Mouse (Mus musculus): Measurements from ENCODE around the gene Fnbp4. TPM values are rescaled to one million over a fixed set of nuclear protein-coding genes. Genes with fewer than 3 reads are reported as not detected.

Gene Fnbp4
- 53.2 and 53.4 TPM in 2 replicates for polyA plus RNA-seq (2015; fragmentation: Nextera tagmentation; extraction: Ambion mirVana)

GRCm38 (mm10) chr2:90745053-90745678, at the start of gene Fnbp4:
Gene Fnbp4, plus strand, starts transcription at chr2:90745370.
- peaks cover 29% of the 10 kb centered on the region for H3K4me1 ChIP-seq
- H3K9ac ChIP-seq, result peak within 1 kb of the TSS; percentile 93
- no peaks in the 10 kb centered on the region for H3K9me3 ChIP-seq
- H3K36me3 ChIP-seq, result peaks cover 22% of the 10 kb centered on the region
- peak; percentile 97 for ATAC-seq (ENCODE audit: extremely low read depth, insufficient number of reproducible peaks, low FRiP score, low TSS enrichment)
- peak within 1 kb of the TSS; percentile 90 for H3K4me3 ChIP-seq
- no peaks in the 10 kb centered on the region for H3K27me3 ChIP-seq (replicated peaks)
- peak within 1 kb of the TSS; percentile 99 for H3K27ac ChIP-seq (replicated peaks)
- H3K4me2 ChIP-seq, result peak within 1 kb of the TSS; percentile 89
- WGBS, result 0% methylated on average over 44 of the region's 44 CpGs

GRCm38 (mm10) chr2:90700943-90701342, 44.2 kb upstream of the Fnbp4 start:
- H3K4me3 ChIP-seq, result no peak overlapping the region
- 87% methylated on average over 4 of the region's 4 CpGs for WGBS
- no peaks in the 10 kb centered on the region for H3K27me3 ChIP-seq (replicated peaks)
- no peaks in the 10 kb centered on the region for H3K4me1 ChIP-seq
- no peak overlapping the region for H3K9ac ChIP-seq
- H3K27ac ChIP-seq (replicated peaks), result no peak overlapping the region
- H3K36me3 ChIP-seq, result peaks cover 96% of the 10 kb centered on the region
- H3K9me3 ChIP-seq, result no peaks in the 10 kb centered on the region
- ATAC-seq (ENCODE audit: extremely low read depth, insufficient number of reproducible peaks, low FRiP score, low TSS enrichment), result no peak
- no peak overlapping the region for H3K4me2 ChIP-seq

- H3K27ac ChIP-seq (replicated peaks), result no peak overlapping the region
- no peaks in the 10 kb centered on the region for H3K27me3 ChIP-seq (replicated peaks)
- H3K4me3 ChIP-seq, result no peak overlapping the region
- H3K9ac ChIP-seq, result no peak overlapping the region
- no peak for ATAC-seq (ENCODE audit: extremely low read depth, insufficient number of reproducible peaks, low FRiP score, low TSS enrichment)
- peaks cover 95% of the 10 kb centered on the region for H3K36me3 ChIP-seq
- 96% methylated on average over 1 of the region's 1 CpGs for WGBS
- no peaks in the 10 kb centered on the region for H3K9me3 ChIP-seq
- H3K4me1 ChIP-seq, result no peaks in the 10 kb centered on the region
- no peak overlapping the region for H3K4me2 ChIP-seq
These were observed 36.6 kb upstream of the Fnbp4 start for GRCm38 (mm10) chr2:90708548-90708947.

GRCm38 (mm10) chr2:90715555-90716092, 29.5 kb upstream of the Fnbp4 start:
- WGBS, result 67% methylated on average over 7 of the region's 7 CpGs
- ATAC-seq (ENCODE audit: extremely low read depth, insufficient number of reproducible peaks, low FRiP score, low TSS enrichment), result peak; percentile 83

GRCm38 (mm10) chr2:90717366-90717765, 27.8 kb upstream of the Fnbp4 start:
- H3K9me3 ChIP-seq, result no peaks in the 10 kb centered on the region
- ATAC-seq (ENCODE audit: extremely low read depth, insufficient number of reproducible peaks, low FRiP score, low TSS enrichment), result no peak
- H3K4me1 ChIP-seq, result no peaks in the 10 kb centered on the region
- WGBS, result 92% methylated on average over 4 of the region's 4 CpGs
- no peaks in the 10 kb centered on the region for H3K27me3 ChIP-seq (replicated peaks)
- no peak overlapping the region for H3K4me2 ChIP-seq
- peaks cover 93% of the 10 kb centered on the region for H3K36me3 ChIP-seq
- no peak overlapping the region for H3K9ac ChIP-seq
- H3K4me3 ChIP-seq, result no peak overlapping the region
- no peak overlapping the region for H3K27ac ChIP-seq (replicated peaks)

More at GRCm38 (mm10) chr2:90715555-90716092, 29.5 kb upstream of the Fnbp4 start:
- H3K9me3 ChIP-seq, result no peaks in the 10 kb centered on the region
- no peak overlapping the region for H3K4me3 ChIP-seq
- H3K4me1 ChIP-seq, result no peaks in the 10 kb centered on the region
- H3K4me2 ChIP-seq, result no peak overlapping the region
- peaks cover 94% of the 10 kb centered on the region for H3K36me3 ChIP-seq
- peak overlapping the region; percentile 42; the same call in 1 of the 2 replicates for H3K27ac ChIP-seq (replicated peaks)
- no peak overlapping the region for H3K9ac ChIP-seq
- no peaks in the 10 kb centered on the region for H3K27me3 ChIP-seq (replicated peaks)

GRCm38 (mm10) chr2:90717948-90718347, 27.2 kb upstream of the Fnbp4 start:
- H3K4me3 ChIP-seq, result no peak overlapping the region
- ATAC-seq (ENCODE audit: extremely low read depth, insufficient number of reproducible peaks, low FRiP score, low TSS enrichment), result no peak
- no peaks in the 10 kb centered on the region for H3K9me3 ChIP-seq
- H3K9ac ChIP-seq, result no peak overlapping the region
- 96% methylated on average over 5 of the region's 5 CpGs for WGBS
- no peaks in the 10 kb centered on the region for H3K27me3 ChIP-seq (replicated peaks)
- H3K4me2 ChIP-seq, result no peak overlapping the region
- H3K4me1 ChIP-seq, result no peaks in the 10 kb centered on the region
- H3K36me3 ChIP-seq, result peaks cover 93% of the 10 kb centered on the region
- H3K27ac ChIP-seq (replicated peaks), result no peak overlapping the region

- Histone ChIP-seq H3K36me3 (peaks cover 97% of the 10 kb centered on the region), H3K4me2 (no peak overlapping the region), H3K4me1 (no peaks in the 10 kb centered on the region), H3K9me3 (no peaks in the 10 kb centered on the region), H3K27me3 (replicated peaks) (no peaks in the 10 kb centered on the region), H3K9ac (no peak overlapping the region), H3K4me3 (no peak overlapping the region), H3K27ac (replicated peaks) (no peak overlapping the region)
- no peak for ATAC-seq (ENCODE audit: extremely low read depth, insufficient number of reproducible peaks, low FRiP score, low TSS enrichment)
- WGBS, result 93% methylated on average over 3 of the region's 3 CpGs
These were observed 18.4 kb upstream of the Fnbp4 start for GRCm38 (mm10) chr2:90726818-90727217.

- Histone ChIP-seq H3K36me3 (peaks cover 76% of the 10 kb centered on the region), H3K4me1 (no peaks in the 10 kb centered on the region)
- WGBS, result 90% methylated on average over 11 of the region's 11 CpGs
These were observed 9.8 kb upstream of the Fnbp4 start for GRCm38 (mm10) chr2:90735326-90735725.

GRCm38 (mm10) chr2:90738801-90739200, 6.4 kb upstream of the Fnbp4 start:
- no peak overlapping the region for H3K27ac ChIP-seq (replicated peaks)
- H3K4me1 ChIP-seq, result no peaks in the 10 kb centered on the region
- H3K4me2 ChIP-seq, result no peak overlapping the region
- H3K4me3 ChIP-seq, result no peak overlapping the region
- ATAC-seq (ENCODE audit: extremely low read depth, insufficient number of reproducible peaks, low FRiP score, low TSS enrichment), result no peak
- no peak overlapping the region for H3K9ac ChIP-seq
- no peaks in the 10 kb centered on the region for H3K9me3 ChIP-seq
- H3K36me3 ChIP-seq, result peaks cover 42% of the 10 kb centered on the region
- 86% methylated on average over 3 of the region's 3 CpGs for WGBS
- H3K27me3 ChIP-seq (replicated peaks), result no peaks in the 10 kb centered on the region

More at GRCm38 (mm10) chr2:90735326-90735725, 9.8 kb upstream of the Fnbp4 start:
- no peak overlapping the region for H3K4me3 ChIP-seq
- H3K9me3 ChIP-seq, result no peaks in the 10 kb centered on the region
- ATAC-seq (ENCODE audit: extremely low read depth, insufficient number of reproducible peaks, low FRiP score, low TSS enrichment), result no peak
- no peak overlapping the region for H3K9ac ChIP-seq
- H3K27me3 ChIP-seq (replicated peaks), result no peaks in the 10 kb centered on the region
- no peak overlapping the region for H3K27ac ChIP-seq (replicated peaks)
- H3K4me2 ChIP-seq, result no peak overlapping the region

- Histone ChIP-seq H3K4me1 (no peaks in the 10 kb centered on the region), H3K4me3 (no peak overlapping the region), H3K9ac (no peak overlapping the region), H3K27ac (replicated peaks) (no peak overlapping the region), H3K27me3 (replicated peaks) (no peaks in the 10 kb centered on the region), H3K4me2 (no peak overlapping the region), H3K36me3 (peaks cover 36% of the 10 kb centered on the region), H3K9me3 (no peaks in the 10 kb centered on the region)
- no peak for ATAC-seq (ENCODE audit: extremely low read depth, insufficient number of reproducible peaks, low FRiP score, low TSS enrichment)
- 85% methylated on average over 3 of the region's 3 CpGs for WGBS
These were observed 5.8 kb upstream of the Fnbp4 start for GRCm38 (mm10) chr2:90739327-90739726.

- Histone ChIP-seq H3K9me3 (no peaks in the 10 kb centered on the region), H3K27me3 (replicated peaks) (no peaks in the 10 kb centered on the region), H3K27ac (replicated peaks) (no peak overlapping the region), H3K4me3 (no peak overlapping the region), H3K4me2 (no peak overlapping the region), H3K4me1 (no peaks in the 10 kb centered on the region), H3K9ac (no peak overlapping the region), H3K36me3 (peaks cover 30% of the 10 kb centered on the region)
- ATAC-seq (ENCODE audit: extremely low read depth, insufficient number of reproducible peaks, low FRiP score, low TSS enrichment), result no peak
- WGBS, result 82% methylated on average over 5 of the region's 5 CpGs
These were observed 5.2 kb upstream of the Fnbp4 start for GRCm38 (mm10) chr2:90739921-90740320.
